Mouse (Mus musculus): Measurements from ENCODE around the gene Taok3. TPM values are rescaled to one million over a fixed set of nuclear protein-coding genes. Genes with fewer than 3 reads are reported as not detected.

Gene Taok3
- total RNA-seq (2021): 1 to 10 TPM; 3.9 to 4.3 TPM
- long read RNA-seq, experiment 1: 0 reads
- long read RNA-seq, experiment 2, partial matches to known transcripts: 0 of 3 reads
- long read RNA-seq, experiment 2, other reads (novel, unspliced or antisense): 3 of 3 reads

DNA sequence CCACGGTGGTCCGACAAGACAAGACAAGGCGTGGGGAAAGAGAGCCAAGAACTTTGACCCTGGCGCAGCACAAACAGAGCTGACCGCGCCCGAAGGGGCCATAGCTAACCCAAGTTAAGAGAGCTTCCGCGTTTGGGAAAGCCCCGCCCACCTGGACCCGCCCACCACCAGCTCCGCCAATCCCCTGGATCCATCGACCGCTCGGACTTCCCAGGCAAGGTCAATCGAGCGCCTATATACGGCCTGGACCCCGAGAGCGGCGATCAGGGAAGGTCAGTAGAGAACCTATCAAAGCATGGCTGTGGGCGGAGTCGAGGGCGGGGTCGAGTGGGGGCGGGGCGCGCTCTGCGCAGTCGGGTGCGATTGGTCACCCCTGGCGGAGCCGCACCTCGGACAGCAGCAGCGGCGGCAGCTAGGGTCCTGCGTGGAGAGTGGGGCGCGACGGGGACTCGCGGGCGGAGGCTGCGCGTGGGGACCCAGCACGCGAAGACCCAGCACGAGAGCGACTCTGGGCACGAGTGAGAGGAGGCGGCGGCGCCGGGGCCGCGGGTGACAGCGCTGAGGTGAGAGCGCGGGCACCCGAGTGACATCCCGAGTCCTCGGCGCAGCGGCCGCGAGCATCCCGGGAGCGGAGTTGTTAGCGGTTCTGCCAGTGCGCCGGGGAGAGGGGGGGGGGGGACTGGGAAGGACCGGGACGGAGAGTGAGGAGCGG lies at the start of gene Taok3:
Taok3 (plus strand) TSS at position 353 of the 712 bp plus-strand sequence.
- peak; percentile 98 to 99 for DNase-seq
- intact Hi-C loops (cut with DNase I): loop anchor here (5.0 to 10.0 kb wide), 5 partner anchors 47 to 377 kb away; partner anchors contain the start of genes Pebp1 and Rfc5

DNA sequence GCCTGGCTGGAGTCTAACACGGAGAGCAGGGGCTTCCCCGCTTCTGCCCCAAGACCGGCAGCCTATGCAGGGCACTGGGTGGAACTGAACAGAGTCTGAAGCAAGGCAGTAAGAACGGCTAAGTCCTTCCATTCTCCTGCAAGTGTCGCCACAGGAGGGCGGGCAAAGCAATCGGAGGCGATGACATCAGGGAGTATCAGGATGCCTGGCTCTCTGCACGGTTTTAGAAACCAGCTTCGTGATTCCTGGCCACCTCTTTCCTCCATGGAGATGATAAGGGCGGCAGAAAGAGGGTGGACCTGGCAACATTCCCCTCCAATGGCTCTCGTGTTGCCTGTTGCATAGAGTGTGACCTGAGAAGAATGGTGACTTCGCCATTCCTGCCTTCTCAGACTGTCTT lies 32.2 kb upstream of the Taok3 start:
- no peak for DNase-seq
- intact Hi-C loops (cut with DNase I): no loop called here

DNA sequence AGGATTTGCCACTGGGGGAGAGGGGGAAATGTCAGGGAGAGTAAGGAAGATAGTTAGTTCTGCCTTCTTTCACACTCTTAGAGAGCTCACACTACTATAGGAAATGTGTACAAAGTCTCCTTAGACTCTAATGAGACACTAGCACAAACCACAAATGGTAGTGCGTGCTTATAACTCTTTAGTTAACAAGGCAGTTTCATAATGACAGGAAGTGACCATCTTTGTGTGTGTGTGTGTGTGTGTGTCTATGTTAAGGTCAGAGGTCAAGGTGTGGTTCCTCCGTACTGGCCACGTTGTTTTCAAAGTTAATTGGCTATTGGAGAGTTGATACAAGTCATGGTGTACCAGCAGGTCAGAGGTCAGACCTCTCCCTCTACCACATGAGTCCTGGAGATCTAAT lies 30.8 kb upstream of the Taok3 start:
- DNase-seq: no peak
- intact Hi-C loops (cut with DNase I): no loop called here

DNA sequence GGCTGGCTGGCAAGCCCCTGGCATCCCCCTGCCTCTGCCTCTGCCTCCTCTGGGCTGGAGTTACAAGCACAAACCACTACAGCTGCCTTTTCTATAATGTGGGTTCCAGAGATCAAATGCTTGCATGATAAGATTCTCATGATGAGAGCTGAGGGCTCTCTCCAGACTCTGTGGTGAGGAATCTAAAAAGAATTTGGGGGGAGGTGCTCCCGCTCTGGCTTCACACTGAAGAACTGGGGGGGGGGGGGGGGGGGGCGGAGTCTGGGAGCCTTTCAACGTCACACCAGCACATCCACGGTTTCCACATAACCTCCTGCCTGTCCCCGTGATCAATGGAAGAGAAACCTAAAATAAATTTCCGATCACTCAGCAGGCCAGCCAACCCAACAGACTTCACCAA lies 30.1 kb upstream of the Taok3 start:
- no peak for DNase-seq
- intact Hi-C loops (cut with DNase I): no loop called here

DNA sequence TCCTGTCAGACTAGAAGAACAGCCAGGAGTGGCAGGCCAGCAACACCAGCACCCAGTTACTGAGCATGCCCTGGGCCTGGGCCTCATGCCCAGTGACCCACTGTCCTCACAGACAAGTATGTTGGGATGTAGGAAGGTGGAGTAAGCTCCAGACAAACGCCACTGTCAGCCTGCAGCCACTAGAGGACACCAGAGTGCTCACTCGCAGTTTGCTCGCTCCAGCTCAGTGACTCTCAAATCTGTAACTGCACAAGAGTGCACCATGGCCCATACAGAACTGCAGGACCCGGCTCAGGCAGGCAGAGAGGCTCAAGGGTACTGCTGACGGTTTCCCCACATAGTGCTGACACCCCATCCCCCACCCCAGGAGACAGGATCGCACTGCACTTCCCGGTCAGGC lies 25.5 kb upstream of the Taok3 start:
- DNase-seq: no peak

DNA sequence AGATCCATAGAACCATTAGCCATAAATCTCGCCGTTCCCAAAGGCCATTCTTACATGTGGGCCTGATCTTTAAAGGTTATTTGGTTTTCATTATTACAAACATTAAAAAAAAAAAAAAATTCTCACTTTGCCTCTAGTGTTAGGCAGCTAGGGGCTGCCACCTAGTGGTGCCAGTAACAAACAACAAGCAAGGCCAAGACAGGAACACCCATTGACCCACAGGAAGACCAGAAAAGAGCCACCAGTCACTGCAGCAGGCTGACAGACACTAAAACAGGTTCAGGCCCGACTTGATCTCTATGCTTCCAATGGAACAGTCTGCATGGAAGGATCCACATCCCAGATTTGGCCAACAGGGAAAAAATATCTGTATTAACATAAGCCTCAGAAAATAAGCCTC lies 23.2 kb upstream of the Taok3 start:
- no peak for DNase-seq
- intact Hi-C loops (cut with DNase I): no loop called here

More for the DNA sequence above, 25.5 kb upstream of the Taok3 start:
- intact Hi-C loops (cut with DNase I): no loop called here

DNA sequence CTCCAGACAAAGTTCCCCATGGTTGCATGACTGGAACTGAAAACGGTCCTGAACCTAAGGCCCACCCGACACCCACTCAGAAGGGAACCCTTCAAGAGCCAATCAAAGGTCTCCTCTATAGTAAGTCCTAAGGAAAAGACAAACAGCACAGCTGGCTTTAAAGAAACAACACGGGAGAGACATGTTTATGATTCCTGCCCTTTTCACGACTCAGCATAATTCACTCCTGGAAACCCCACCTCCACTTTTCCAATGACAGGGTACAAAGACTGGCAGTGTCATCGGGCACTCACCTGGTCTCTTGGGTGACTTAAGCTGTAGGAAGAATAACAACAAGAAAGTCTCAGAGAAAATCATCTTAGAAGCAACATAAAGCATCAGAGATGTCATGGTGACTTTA lies 20.9 kb upstream of the Taok3 start:
- intact Hi-C loops (cut with DNase I): no loop called here

DNA sequence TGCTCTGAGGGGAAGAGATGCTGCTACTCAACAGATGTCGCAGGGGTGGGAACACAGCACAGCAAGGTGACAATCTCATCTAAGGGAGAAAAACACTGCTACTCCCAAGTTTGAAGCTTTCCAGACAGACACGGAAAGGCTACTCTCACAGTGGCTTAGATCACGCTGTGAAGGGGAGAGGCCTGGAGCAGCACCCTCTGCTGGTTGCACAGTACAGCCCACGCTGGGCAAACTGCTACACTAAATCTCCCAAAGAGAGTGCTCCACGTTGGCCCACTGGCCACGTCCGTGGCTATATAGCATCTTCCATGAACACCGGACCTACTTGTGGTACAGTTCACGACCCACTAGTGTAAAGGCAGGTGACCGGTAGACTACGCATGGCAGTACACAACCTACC lies 20.2 kb upstream of the Taok3 start:
- intact Hi-C loops (cut with DNase I): no loop called here
- DNase-seq: no peak

More for the DNA sequence above, 20.9 kb upstream of the Taok3 start:
- no peak for DNase-seq

DNA sequence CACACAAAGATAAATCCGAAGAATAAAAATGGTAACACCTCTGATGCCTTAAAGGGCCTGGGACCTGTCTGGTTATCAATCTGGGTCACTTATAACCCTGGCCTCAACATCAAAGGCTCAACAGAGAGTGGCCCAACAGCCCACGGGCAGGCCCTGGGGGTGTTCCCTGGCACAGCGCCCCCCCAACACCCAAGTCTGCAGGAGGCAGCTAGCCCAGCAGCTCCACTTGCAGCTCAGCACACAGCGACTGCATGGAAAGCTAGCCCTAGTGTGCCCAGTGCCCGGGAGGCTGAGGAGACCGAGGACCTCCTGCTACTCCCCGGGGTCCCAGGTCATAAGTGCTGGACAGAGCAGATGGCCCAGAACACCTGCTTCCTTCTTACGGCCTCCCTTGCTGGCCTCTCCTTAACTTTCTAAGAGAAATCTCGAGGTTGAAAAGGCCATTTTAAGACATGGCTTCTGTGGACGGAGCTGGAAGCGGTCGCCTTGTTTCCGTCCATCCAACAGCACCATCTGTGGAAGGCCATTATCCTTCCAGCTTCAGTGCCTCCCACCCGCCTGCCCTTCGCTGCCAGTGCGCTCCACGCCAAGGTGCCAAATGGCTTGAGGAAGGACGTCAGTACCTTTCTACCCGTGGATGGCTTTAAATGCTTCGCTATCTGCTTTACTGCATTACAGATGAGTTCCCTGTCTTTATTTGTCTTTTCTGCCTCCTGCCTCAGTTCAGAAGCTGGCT lies 16.6 kb upstream of the Taok3 start:
- no peak for DNase-seq
- intact Hi-C loops (cut with DNase I): no loop called here

DNA sequence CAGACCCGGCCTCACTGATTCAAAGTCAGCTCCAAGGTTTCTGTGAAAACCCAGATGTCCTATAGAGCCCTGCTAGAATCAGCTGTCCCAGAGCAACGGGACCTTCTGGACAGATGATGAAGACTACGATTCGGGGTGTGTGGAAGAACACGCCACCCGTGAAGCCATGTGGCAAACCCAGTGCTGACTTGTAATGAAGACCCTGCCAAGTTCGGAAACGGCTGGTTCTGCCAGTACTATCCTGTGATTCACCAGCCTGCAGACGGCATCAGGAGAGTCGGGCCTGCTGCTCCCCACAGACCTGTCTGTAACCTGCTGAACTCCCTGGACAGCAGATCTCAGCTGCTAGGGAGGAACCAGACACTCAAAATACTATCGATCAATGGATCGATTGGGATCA lies 15.6 kb upstream of the Taok3 start:
- no peak for DNase-seq
- intact Hi-C loops (cut with DNase I): no loop called here

DNA sequence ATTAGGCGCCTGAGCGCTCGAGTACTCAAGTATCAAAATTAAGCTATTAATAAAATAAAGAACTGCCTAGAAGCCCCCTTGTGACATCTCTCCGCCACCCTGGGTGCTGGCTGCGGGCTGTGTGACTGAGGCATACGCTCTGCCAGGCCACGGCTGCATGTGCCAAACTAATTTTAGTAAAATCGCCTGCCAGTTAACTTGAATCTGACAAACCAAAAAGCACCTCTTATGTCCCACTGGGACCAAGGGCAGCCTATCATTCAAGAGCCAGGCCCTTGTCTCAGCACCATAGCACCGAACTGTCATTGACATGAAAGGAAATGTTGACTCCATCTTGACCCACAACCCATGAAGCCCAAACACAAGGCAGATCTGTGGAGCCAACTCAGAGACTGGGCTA lies 14.2 kb upstream of the Taok3 start:
- no peak for DNase-seq
- intact Hi-C loops (cut with DNase I): no loop called here

DNA sequence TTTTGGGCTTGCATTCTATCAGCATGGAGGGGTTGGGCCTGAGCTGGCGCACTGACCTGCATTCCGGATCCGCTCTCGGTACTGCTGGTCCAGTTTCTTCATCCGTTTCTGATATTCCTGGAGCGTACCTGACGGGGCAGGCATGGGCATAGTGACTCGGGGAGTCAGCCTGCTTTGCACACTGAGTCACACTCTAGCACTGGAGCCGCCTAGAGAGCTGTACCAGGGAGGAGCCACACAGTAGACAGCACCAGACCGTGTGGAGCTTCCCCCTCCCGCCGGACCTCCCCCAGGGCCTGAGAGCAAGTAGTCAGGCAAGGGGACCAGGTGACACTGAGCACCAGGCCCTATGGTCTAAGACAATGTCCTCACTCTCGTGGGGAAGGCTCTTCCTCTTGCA lies 11.6 kb upstream of the Taok3 start:
- DNase-seq: no peak
- intact Hi-C loops (cut with DNase I): no loop called here

DNA sequence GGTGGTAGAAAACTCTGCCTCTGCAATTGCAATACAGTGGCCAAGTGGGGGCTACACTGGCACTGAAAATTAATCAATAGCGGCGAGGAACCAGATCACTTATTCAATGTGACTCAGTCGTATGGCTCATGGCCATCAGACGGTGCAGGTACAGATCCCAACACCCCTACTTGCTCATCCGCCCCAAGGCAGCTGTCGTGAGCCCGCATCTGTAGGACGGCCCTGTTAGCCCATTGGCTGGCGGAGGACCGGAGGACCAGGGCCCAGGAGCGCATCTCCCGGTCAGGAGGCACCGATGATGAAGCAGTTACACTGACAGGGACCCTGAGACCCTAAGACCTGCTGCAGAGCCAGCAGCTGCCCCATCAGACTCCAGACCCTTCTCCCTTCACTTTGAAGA lies 11.2 kb upstream of the Taok3 start:
- intact Hi-C loops (cut with DNase I): no loop called here
- DNase-seq: no peak

DNA sequence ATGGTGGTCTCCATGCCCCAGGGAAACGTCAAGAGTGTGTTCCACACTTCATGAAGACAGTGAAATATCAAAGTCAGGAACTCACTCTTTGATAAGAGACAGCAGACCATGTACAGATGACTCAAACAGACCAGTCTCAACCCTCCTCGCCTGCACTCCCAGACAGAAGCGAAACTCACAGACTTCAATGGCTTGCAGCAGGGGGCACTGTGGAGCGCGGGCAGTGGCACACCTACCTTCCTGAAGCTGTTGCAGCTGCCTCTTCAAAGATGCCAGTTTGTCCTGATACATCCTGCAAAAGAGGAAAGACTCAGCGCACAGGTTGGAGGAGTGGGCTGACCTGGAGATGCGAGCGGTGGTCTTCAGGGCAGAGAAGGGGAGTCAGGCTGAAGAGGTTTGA lies 10.4 kb upstream of the Taok3 start:
- DNase-seq: no peak
- intact Hi-C loops (cut with DNase I): no loop called here

DNA sequence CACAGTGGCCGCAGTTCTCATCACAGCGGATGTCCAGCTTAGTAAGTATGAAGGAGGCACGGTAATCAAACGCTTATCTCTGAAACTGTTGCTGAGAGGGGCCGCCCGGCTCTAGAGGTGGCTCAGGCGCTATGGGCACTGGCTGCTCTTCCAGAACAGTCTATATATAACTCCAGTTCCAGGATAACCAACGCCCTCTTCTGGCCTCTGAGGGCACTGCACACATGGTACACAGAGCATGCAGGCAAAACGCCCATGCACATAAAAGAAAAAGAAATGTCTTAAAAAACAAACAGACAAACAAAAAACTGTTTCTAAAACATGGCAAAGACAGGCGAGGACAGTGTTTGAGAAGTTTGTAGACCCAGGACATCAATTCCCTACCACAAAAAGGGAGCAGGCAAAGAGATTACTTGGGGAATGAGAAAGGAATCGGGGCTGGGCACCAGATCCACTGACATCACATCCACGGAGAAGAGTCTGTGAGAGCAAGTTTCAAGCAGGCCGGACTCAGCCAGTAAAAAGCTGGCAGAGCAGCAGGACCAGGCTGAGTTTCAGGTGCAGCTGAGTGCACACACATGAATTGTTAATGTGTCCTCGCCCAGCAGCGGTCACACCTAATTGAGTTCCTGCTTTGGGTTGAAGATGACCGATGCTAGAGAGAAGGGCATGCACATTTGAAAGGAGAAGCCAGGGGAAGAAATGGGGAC lies 8.7 kb upstream of the Taok3 start:
- intact Hi-C loops (cut with DNase I): loop anchor here (10.0 kb wide), 1 partner anchor 274 kb away; the partner anchor contains the start of gene Rfc5
- no peak for DNase-seq

DNA sequence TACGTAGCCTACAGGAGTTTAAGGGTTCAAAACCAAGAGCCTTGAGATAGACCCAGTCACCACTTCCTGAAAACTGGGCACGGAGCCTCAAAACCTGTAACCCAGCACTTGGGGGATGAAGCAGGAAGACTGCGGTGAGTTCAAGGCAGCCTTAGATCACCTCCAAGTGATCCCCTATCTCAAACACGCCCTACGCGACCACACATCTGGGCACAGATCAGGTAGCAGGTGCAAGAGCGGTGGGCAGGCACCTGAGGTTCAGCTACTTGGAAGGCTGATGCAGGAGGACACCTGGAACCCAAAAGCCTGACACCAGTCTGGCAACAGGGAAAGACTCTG lies 8.2 kb upstream of the Taok3 start:
- DNase-seq: no peak
- intact Hi-C loops (cut with DNase I): loop anchor here (10.0 kb wide), 1 partner anchor 273 kb away; the partner anchor contains the start of gene Rfc5

DNA sequence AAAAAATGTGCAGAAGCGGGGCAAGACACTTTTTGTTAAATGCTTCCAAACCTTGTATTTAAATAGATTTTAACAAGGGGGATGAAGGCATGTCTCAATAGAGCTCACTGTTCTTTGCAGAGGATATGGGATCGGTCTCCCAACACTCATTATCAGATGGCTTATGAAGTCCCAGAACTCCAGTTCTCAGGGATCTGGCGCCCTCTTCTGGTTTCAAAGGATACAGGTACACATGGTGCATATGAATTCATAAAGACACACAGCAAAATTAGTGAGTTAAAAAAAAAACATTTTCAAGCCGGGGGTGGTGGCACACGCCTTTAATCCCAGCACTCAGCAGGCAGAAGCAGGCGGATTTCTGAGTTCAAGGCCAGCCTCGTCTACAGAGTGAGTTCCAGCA lies 6.6 kb upstream of the Taok3 start:
- intact Hi-C loops (cut with DNase I): loop anchor here (10.0 kb wide), 1 partner anchor 271 kb away; the partner anchor contains the start of gene Rfc5
- no peak for DNase-seq

DNA sequence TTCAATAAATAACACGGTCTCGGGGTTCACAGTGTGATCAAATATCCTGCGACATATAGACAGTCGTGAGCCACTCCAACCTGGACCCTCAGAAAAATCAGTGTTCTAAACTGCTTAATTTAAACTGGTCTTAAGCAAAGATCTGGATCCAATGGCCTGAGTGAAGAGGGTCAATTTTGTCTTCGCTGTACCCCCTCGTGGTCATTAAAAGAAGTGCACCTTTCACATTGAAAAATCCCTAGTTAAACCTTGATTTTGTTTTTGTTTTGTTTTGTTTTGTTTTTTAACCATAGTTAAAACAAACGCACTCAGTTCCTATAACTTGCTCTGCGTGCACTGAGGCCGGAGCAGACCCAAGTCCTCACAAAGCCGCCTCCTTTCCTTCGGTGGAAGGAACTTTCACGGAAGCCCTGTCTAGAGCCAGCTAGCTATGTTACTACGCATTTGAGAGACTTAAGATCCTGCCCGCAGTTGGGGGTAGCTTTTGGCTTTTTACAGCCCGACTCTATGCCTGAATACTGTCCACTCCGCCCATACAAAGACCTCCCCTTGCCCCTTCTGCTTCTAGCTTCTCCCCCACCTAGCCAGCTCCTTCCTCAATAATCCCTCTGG lies 5.2 kb upstream of the Taok3 start:
- DNase-seq: no peak
- intact Hi-C loops (cut with DNase I): loop anchor here (5.0 to 10.0 kb wide), 4 partner anchors 53 to 270 kb away; partner anchors contain the start of genes Pebp1 and Rfc5

DNA sequence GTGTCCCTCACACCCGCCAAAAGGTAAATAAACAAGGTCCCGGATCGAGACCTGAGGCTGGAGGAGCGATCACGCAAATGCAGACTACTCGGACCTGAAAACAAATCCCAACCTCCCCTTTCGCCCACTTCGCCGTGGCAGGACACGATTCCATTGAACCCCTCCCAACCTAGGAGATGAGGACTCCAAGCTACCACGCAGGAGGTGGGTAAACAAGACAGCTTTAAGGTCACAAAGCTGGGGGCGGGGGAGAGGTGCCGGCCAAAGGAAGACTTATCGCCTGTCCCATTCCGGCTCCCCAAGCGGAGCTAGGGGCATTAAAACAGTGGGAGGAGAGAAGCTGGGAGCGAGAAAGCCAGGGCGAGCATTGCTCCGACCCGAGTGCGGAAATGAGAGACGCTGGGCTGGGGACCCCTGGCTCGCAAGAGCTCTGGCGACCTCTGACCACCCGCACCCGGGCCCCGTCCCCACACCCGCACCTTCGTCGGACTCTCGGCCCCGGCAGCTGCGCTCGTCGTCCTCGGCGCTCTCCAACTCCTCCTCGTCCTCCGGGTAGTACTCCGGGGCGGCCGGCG lies 4.6 kb upstream of the Taok3 start:
- intact Hi-C loops (cut with DNase I): loop anchor here (5.0 to 10.0 kb wide), 4 partner anchors 52 to 270 kb away; partner anchors contain the start of genes Pebp1 and Rfc5
- DNase-seq: peak; percentile 26 to 29

DNA sequence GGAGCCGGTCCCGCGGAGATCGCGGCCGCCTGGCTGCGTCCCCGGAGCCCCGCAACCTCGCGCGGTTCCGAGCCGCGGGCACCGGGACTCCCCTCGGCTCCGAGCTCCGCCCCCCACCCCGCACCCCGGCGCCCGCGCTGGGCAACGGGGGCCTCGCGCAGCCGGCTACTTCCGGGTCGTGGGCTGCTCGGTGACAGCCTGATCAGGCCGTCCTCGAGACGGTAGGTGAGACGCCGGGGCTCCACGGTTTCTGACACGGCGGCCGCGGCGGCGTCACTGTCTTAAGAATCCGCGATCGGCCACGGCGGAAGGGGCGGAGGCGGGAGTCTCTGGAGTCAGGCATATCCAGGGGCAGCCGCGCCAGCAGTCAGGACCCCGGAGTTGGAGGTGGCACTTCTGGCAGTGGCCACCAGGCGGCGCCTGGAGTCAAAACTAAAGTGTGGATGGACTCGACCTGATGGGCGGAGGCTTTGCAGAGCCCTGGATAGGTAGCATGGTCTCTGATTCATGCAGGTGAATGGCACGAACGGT lies 4.0 kb upstream of the Taok3 start, which contains the start of gene Suds3:
Suds3 (minus strand) TSS at position 278 of the 531 bp plus-strand sequence.
- intact Hi-C loops (cut with DNase I): loop anchor here (5.0 to 10.0 kb wide), 4 partner anchors 51 to 269 kb away; partner anchors contain the start of genes Pebp1 and Rfc5
- DNase-seq: peak; percentile 92 to 99
